Mouse (Mus musculus) monocyte, adult 59 days (primary cell): ENCODE results near the gene Gm4307. TPM values are rescaled to one million over a fixed set of nuclear protein-coding genes. Genes with fewer than 3 reads are reported as not detected.

Source experiments
- total RNA-seq, 2 experiments: library from RNA; stranded (reverse); gene quantifications; one replicate each; pipeline ENCODE4 v1.2.4; 2023

Gm4307 gene
- not detected for total RNA-seq

DNA sequence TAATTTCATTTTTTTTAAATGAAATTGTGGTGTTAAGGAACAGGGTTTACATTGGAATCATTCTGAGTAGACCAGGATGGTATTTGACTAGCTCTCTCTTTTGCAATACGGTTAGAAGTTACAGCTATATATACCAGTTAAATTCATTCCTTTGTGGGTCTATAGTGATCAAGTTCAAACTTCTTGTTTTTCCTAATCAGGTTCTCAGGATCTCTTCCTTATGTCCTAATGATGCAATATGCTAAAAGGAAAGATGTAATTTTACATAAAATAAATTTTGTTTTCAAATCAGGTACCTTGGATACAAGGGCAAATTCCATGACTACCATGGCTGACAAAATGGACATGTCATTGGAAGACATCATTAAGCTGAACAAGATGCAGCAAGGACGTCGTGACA lies at the start of gene Gm4307:
TSS of gene Gm4307 (plus strand) at position 301 of the 400 bp plus-strand sequence.

DNA sequence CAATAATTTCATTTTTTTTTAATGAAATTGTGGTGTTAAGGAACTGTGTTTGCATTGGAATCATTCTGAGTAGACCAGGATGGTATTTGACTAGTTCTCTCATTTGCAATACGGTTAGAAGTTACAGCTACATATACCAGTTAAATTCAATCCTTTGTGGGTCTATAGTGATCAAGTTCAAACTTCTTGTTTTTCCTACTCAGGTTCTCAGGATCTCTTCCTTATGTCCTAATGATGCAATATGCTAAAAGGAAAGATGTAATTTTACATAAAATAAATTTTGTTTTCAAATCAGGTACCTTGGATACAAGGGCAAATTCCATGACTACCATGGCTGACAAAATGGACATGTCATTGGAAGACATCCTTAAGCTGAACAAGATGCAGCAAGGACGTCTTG lies 25.8 kb upstream of the Gm4307 start, which contains the start of gene Gm4301:
TSS of gene Gm4301 (plus strand) at position 301 of the 400 bp plus-strand sequence.

DNA sequence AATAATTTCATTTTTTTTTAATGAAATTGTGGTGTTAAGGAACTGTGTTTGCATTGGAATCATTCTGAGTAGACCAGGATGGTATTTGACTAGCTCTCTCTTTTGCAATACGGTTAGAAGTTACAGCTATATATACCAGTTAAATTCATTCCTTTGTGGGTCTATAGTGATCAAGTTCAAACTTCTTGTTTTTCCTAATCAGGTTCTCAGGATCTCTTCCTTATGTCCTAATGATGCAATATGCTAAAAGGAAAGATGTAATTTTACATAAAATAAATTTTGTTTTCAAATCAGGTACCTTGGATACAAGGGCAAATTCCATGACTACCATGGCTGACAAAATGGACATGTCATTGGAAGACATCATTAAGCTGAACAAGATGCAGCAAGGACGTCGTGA lies 20.6 kb upstream of the Gm4307 start, which contains the start of gene Gm4302:
TSS of gene Gm4302 (plus strand) at position 301 of the 400 bp plus-strand sequence.

DNA sequence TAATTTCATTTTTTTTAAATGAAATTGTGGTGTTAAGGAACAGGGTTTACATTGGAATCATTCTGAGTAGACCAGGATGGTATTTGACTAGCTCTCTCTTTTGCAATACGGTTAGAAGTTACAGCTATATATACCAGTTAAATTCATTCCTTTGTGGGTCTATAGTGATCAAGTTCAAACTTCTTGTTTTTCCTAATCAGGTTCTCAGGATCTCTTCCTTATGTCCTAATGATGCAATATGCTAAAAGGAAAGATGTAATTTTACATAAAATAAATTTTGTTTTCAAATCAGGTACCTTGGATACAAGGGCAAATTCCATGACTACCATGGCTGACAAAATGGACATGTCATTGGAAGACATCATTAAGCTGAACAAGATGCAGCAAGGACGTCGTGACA lies 15.5 kb upstream of the Gm4307 start, which contains the start of gene Gm4303:
TSS of gene Gm4303 (plus strand) at position 301 of the 400 bp plus-strand sequence.

DNA sequence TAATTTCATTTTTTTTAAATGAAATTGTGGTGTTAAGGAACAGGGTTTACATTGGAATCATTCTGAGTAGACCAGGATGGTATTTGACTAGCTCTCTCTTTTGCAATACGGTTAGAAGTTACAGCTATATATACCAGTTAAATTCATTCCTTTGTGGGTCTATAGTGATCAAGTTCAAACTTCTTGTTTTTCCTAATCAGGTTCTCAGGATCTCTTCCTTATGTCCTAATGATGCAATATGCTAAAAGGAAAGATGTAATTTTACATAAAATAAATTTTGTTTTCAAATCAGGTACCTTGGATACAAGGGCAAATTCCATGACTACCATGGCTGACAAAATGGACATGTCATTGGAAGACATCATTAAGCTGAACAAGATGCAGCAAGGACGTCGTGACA lies 10.3 kb upstream of the Gm4307 start, which contains the start of gene Gm4305:
TSS of gene Gm4305 (plus strand) at position 301 of the 400 bp plus-strand sequence.

DNA sequence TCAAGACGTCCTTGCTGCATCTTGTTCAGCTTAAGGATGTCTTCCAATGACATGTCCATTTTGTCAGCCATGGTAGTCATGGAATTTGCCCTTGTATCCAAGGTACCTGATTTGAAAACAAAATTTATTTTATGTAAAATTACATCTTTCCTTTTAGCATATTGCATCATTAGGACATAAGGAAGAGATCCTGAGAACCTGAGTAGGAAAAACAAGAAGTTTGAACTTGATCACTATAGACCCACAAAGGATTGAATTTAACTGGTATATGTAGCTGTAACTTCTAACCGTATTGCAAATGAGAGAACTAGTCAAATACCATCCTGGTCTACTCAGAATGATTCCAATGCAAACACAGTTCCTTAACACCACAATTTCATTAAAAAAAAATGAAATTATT lies 21.3 kb downstream of the Gm4307 start, which contains the start of gene Gm4312:
TSS of gene Gm4312 (minus strand) at position 101 of the 400 bp plus-strand sequence.

Other genes starting within 250 kb of the Gm4307 start
- gene Gm4301, start 25.7 kb upstream of the Gm4307 start, total RNA-seq: not detected
- not detected for gene Gm4302, start 20.5 kb upstream of the Gm4307 start, total RNA-seq
- gene Gm4303, start 15.4 kb upstream of the Gm4307 start, total RNA-seq: not detected
- not detected for gene Gm4305, start 10.2 kb upstream of the Gm4307 start, total RNA-seq
- not detected for gene Gm4312, start 21.2 kb downstream of the Gm4307 start, total RNA-seq
- 10 to 100 TPM; 11.7 to 12.5 TPM for gene Tmtc3, start 126.0 kb downstream of the Gm4307 start, total RNA-seq
- gene Cep290, start 126.2 kb downstream of the Gm4307 start, total RNA-seq: 1 to 10 TPM; 5.3 to 6.7 TPM
- gene 4930430F08Rik, start 229.1 kb downstream of the Gm4307 start, total RNA-seq: 1 to 10 TPM; 3.3 to 6.6 TPM
- not detected for gene 1700017N19Rik, start 229.1 kb downstream of the Gm4307 start, total RNA-seq